Mouse (Mus musculus): ENCODE measurements around the gene Hmcn1.

Hmcn1 gene

DNA sequence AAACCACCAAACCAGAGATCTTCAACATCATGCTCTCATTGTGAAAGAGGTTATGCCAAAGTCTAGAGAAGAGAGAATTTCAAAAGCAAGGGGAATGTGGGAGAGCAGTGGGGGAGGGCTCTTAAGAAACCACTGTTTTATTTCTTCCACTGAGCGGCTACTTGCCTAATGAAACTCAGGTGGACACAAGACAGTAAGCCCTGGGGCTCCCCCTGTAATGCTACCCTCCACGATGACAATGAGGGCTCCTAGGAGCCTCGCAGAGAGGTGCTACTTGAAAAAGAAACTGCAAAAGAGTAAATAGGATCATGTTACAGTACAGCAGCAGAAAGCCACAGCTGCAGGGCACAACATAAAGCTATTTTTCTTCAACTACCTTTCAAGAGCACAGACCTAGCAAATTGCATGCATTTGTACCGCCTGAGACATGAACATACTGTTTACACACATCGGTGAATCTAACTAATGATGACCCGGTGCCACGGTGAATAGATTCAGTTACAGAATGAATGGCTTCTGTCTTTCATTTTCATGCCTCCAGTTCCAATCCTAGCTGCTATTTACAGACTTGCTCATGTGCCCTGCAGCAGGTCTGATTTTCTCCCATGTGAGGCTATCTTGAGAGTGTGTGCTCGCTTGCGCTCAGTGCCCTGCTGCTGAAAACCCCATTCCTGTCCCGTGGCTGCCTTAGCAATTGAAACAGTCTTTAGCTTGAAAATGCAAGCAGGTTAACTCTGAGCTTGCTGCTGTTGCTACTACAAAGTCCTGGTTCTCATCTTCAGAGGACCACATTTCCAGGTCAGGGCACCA, 1.3 kb downstream of the Hmcn1 start:
- no peak for DNase-seq

DNA sequence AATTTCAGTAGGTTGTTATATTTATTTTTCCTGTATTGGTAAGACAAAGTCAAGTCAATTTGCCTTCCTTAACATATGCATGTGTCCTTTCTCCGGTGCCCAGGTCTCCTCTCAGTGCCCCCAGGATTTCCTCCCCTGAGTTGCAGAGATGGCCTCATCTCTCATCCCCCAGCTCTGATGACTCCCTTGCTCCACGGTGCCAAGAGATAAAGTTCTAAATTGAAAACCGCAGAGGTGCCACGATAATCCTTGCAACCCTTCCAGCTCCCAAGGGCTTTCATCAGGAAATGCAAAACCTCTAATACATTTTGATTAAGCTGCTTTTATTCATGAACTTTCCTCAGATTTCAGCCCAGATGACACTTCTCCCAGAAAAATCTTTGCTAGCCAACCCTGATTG, 8.3 kb downstream of the Hmcn1 start:
- no peak for DNase-seq

DNA sequence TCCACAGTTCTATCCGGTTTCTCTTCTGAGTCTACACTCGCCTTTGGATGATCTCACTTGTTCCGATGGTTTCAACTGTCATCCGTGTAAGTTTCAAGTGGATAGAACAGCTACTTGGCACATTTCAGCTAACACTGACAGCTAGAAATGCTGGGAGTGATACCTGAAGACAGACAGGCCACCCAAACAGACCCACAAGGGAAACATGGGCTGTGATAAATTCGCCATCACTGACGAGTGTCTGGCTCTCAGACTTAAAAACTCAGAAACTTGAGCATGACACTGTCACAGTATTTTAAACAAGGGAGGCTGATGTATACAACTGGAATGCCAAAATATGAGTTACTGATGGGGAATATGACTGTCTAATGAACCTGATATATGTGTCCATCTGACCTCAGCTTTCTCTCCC, 9.1 kb downstream of the Hmcn1 start:
- DNase-seq = no peak

DNA sequence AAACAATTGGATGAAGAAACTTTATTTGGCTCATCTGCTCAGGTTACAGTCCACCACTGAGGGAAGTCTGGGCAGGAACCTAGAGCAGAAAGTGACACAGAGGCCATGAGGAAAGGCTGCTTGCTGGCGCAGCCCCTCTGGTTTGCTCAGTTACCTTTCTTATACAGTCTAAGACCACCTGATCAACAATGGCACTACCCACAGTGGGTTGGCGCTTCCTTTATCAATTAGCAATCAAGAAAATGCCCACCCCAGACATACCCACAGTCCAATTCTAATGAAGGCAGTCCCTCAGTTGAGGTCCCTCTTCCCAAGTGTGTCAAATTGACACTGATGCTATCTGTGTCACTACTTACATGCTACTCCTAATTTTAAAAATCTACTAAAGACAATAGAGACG, 14.6 kb downstream of the Hmcn1 start:
- DNase-seq = no peak

DNA sequence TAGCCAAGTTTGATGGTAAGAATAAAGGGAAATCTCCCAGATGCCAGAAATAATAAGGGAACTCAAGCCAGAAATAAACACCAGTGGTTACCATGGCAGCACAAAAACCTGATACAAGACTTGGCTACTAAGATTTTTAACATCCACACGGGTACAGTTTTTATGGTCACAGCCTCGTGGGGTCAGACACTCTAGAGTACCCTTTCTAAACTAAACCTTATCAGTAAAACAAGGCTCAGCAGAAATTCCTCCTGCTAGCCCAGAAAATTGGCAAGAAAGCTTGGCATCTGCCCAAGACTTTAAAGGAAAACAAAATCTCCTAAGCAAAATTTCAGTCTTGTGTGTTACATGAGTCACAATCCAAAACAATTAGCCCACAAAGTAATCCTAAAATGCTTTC, 17.0 kb downstream of the Hmcn1 start:
- DNase-seq = peak; percentile 16

DNA sequence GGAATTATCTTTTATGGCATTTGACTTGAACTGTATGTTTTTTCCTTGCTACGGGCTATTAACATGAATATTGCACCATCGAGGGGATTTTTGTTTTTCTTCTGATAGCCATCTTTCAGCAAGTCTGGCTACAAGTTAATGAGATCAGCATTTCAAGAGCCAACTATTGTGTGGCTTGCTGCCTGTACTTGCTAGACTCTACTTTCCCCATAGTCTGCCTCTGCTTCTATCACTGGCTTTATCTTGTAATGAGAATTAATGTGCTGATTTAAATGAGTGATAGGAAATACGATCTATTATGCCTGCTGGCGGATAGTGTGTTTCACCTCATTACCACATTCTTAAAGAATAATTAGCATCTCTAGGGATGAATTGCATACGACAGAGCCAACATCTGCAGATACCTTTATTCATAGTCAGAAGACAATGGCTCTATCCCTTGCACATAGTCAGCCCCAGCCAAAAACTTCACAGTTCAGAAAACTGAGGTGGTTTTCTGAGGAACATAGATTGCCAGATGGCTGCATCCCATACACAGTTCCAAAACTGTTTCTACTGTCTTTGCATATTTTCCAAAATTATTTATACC, 33.7 kb downstream of the Hmcn1 start:
- DNase-seq = no peak

DNA sequence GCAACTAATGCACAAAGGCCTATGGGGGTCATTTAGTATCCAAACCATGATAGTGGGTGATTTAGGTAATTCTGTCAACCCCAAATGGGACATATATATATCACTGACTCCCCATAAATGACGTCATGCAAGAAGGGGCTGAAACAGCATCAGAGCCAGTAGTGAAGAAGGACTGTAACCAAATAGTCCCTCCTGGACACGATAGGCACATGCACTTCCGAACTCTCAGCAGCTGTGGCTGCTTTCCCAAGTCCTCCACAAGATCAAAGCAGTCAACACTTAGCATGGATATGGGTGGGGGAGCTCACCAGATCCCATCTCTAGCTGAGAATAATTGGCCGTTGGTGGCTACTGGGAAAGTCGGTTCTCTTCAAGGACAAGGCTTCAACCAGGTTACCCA, 42.2 kb downstream of the Hmcn1 start:
- DNase-seq = no peak

DNA sequence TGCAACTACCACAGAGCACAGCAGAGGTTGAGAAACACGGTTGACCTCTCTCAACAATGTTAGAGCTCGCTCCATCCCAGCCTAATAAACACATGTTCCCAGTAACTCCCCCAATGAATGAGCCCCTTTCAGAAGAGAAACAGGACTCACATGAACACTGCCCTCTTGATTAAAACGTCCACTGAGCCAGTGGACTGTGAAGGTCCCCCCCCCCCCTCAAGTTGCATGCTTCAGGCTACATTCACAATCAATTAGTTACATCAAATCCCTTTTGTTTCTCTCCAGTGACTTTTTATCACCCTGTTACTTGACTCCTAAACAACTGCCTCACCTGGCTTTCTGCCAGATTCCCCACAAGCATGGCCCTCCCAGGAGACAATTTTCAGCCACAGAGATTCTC, 43.2 kb downstream of the Hmcn1 start:
- DNase-seq = peak; percentile 51

DNA sequence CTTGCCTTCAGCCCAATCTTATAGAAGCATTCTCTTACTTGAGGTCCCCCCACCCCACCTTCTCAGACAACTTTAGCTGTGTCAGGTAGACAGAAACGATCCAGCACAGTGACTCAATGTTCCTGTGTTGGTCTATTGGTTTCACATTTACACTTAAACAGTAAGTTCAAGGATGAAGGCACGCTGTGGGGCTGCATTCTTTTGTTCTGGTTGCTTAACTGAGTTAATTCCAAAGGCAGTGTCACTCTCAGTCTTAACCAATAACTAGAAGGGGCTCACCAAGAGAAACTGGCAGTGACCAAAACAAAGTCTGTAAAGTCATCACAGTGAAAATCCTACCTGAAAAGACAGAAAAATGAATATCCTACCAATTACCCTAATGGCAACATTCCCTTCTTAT, 44.3 kb downstream of the Hmcn1 start:
- DNase-seq = no peak

DNA sequence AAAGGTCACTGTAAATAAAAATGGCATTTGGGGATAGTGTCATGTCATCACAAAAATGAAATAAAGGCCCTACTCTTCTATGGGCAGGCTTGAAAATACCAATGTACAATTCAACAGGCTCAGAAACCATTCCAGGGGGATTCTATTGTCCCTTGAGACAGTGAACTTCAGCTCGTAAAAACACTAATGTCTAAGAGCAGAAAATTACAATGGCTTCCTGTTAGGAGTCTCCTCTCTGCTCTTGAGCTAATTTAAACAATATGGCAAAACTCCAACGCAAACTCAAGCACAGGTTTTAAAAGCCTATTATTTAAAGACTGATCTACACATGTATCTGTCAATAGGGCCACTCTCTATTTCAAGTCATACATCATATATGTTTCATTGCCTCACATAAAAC, 49.6 kb downstream of the Hmcn1 start:
- DNase-seq = no peak

DNA sequence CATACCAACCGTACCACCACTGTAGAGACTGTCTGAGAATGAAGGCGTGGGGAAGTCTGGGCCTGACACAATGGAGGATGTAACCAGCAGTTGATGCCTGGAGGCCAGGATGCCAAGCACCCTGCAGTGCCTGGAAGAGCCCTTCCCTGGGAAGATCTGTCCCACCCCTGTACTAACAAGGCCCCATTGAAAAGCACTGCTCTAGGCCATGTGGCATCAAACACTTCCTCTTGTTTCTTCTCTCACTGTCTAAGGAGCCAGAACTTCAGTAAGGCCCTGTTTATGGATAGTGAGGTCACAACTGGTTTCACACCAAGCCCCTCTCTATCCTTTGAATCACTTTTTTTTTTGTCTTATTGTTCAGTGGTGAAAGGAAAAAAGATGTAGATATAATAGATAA, 51.1 kb downstream of the Hmcn1 start:
- no peak for DNase-seq

DNA sequence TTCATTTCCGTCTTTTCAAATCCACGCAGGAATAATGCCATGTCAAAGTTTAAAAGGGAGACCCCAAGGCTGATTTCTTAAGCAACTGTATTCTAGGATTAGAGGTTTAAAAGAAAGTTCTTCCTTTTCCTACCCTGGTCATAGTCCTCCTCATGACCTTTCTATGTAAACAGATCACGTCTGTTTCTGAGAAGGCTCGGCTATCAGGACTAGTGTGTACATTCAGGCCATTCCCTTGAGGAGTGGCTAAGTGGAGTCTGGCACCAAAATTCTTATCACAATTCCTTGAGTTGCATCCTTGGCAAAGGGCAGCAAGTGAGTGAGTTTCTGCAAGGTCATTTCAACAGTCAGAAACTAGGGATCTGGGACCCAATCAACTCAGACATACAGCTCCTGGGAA, 56.4 kb downstream of the Hmcn1 start:
- DNase-seq = no peak

DNA sequence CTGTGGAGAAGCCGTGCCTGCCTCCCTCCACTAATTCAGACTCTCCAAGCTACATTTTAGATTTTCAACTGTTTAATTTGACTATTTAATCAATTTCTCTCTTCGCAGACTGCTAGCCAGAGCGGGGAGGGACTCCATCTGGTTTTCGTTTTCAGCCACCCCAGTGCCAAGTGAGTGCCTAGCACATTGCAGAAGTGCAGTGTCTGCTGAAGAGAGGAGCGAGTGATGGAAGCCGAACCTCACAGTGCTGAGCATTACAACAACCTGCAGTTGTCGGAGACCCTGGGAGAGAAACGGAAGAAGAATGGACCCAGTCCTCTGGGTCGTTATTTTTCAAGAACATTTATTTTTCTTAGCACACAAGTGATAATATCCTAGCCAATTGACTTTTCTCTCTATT, 59.6 kb downstream of the Hmcn1 start:
- no peak for DNase-seq

DNA sequence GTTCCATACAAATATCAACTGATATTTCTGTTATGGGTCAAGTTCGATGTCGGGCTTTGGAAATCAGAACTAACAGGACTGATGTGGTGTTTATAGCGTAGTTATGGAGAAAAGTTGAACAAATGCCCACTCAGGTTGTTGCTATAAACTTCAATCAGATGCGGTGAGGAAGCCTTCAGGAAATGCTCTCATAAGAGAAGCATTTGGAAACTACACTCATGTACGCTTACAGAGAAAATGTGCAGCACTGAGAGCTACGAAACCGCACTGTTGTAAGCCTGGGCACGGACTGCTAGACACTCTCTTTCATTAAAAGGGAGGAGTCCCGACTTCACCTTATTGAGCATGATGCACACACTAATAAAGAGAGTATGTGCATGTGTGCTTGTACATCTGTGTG, 72.4 kb downstream of the Hmcn1 start:
- DNase-seq = no peak

DNA sequence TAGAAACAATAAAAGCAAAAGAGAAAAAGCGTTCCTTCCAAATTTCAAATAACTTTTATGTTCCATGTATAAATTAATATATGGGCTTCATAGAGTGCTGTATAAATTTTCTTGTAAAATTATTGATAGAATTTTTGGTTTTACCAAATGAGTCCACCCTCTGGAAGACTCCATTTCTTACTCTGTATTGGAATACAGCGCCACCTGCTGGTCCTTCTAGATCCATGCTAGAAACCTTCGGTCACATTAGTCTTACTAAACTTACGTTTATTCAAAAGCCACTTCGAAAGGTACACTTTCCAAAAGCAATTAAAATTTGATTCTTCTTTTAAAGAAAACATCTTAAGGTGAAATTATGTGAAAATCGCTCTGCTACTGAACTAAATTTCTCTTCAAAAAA, 73.0 kb downstream of the Hmcn1 start:
- DNase-seq = peak; percentile 86

DNA sequence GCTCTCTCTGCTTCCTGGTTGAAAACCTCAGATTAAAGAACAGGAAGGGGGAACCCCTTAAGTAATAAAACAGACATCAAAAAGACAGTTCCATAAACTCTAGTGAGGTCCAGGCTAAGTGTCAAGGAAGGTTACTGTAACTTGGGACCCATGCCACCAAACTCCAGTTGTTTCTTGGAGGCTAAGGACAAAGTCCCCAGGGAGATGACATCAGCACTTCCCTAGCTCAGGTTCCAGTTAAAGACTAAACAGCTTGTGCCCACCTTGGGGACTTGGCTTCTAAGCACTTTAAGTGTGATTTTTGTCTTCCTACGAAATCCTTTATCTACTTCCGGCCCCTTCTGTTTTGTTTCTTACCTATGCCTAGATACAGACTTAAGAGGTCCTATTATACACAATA, 78.3 kb downstream of the Hmcn1 start:
- DNase-seq = peak; percentile 60

DNA sequence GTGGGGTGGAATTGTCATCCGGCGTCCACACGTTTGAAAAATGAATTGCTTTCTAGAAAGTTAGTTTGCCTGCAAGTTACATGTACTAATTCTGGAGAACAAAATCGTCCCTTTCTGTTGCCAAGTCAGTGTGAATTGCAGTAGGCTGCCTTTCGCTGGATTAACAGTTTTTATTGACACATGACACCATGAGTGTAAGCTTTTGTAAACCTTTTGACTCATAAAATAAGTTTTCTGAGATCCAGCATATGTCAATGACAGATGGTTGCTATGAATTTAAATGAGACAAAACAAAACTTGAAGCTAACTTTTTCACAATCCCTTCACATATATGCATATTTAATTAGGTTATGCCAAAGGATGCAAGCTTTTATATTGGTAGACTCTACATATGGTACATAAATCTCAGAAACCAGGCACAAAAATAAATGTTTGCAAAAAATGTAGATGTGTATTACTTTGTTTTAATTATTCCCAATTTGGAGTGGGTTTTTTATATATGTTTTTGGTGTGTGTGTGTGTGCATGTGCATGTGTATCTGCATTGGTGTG, 79.6 kb downstream of the Hmcn1 start:
- no peak for DNase-seq

DNA sequence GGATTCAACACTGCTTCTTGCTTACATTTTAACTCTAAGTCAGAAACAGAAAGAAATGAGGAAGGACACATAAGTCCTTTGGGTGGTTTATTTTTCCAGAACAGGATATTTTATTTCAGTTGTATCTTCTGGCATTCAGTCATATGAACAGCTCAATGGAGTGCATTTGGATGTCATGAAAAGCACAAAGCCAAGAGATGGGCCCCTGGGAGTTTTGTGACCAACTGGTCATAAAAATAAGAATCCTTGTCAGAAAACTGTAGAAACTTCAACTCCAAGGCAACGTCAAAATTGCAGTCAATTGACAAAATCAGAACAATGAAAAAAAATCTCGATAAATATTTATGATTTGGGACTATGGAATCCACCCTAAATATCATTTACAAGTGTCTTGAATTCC, 83.6 kb downstream of the Hmcn1 start:
- DNase-seq = peak; percentile 29

DNA sequence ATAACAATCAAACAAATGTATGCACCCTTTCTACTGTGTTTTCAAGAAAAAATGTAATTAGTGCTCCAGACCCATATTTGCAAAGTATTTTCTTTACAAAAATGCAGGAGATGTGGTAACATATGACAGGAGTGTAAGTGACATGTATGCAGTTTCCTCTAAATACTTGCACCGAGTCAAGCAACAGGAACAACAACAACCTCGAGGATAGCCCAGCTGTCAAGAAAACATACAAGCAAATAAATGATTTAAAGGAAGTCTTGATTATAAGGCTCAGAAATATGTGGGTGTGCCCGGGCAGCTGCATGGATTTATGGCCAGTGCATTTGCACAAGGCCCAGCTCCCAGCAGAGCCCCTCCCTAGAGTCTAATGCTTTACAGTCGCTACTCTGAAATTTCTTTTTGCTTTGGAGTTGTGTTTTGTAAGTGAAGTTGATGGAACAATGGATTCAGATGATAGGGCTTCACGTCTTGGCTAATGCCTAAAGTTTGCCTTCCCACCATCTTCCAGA, 99.5 kb downstream of the Hmcn1 start:
- no peak for DNase-seq

DNA sequence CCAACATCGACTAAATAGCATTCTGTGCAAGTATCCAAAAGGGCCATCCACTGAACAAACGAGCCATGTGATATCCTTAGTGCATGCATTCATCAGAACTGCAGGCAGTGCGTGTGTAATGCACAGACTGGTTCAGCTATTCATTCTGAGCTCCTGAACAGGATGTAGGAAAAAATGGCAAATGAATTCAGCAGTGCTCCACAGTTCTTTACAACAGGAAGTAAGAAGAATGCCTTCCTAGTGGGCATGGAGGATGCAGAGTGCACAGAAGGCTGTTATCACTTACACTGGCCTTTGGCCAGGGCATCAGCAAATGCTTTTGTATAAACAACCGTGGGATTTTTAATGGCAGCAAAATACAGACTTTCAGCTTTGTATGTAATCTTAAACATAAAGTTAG, 103.2 kb downstream of the Hmcn1 start:
- DNase-seq = no peak

DNA sequence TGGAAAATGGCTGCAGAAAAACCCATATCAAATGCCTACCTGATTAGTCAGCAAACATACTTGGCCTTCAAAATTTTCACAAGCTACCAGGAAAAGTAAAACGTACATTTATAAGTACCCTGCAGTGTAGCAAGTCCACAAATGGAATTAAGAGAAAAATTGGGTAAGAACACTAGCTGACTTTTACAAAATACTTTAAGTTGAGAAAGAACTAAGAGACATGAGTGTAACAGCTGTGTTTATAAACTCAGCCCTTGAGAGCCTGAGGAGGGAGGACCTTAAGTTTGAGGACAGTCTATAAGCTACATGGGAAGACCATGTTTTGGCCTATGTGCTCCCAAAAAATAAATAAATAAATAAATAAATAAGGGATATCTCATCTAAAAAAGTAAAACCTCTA, 107.0 kb downstream of the Hmcn1 start:
- DNase-seq = no peak

DNA sequence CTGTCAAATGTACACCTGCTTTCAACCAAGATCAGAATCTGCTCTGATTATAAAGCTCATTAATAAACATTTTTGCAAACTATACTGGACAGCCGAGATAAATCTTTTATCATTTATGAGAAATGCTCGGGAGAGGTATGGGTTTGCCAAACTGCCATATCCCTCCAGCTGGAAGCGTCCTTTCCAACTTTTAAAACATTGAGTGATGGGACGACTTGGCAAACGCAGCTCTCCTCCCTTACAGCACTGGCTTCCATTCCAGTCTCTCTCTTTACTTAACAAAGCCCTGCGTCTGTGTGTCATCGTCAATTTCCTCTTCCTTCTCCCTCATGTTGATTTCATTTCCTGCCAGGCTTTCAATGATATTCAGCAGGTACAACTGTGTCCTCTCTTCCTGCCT, 114.8 kb downstream of the Hmcn1 start:
- peak; percentile 25 for DNase-seq

DNA sequence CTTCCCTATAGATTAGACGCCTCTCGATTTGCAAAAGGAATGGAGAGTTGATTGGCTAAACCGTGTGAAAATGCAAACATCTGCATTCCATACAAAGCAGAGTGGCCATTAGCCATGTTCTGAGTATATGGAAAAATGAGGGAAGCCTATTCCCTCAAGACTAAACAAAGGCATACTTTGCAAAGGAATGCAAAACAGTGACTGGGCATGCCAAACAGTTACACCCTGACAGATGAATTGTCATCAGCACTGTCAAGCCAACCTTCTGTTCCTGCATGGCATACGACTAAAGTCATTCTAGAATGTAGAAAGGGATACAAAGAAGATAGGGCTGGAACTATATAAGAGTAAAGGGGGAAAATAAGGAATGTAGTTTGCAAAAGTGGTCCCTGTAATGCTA, 115.3 kb downstream of the Hmcn1 start:
- DNase-seq = no peak

DNA sequence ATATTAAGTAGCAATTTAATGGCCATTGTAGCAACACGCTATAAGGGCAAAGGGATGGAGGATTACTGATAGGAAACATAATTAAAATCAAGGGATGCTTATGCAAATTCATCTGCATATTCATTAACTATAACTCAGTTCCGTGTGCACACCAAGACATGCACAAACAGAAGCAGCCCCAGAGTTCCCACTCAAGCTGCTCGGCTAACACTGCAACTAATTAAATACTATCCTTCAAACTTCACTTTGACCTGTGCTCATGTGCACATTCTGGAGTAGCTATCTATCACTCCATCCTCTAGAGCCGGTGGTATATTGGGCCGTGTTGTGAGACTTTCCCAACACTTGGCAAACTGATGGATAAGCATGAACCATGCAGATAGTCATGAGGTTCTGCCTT, 119.2 kb downstream of the Hmcn1 start:
- DNase-seq = no peak
